Mouse (Mus musculus) granulocyte monocyte progenitor cell, adult 5-6 weeks (primary cell): Measurements from ENCODE around the gene Fyn. TPM values are rescaled to one million over a fixed set of nuclear protein-coding genes. Genes with fewer than 3 reads are reported as not detected.

Source experiments
- ATAC-seq: replicated peaks from 2 replicates; pipeline ENCODE4 v1.8.0; 2016; ENCODE audit warnings: mild to moderate bottlenecking, moderate TSS enrichment, inconsistent platforms; ENCODE audit not compliant: poor library complexity, severe bottlenecking
- total RNA-seq, 2 experiments: library from RNA; stranded (forward) in 1 of 2; stranded (reverse) in 1 of 2; fragments of 200-712, 200-1000 nt in 1 of 2; fragments of >200 nt in 1 of 2; fragmentation: Nextera tagmentation in 1 of 2; gene quantifications; 2 replicates each; pipeline ENCODE4 v1.2.3; 2014 to 2017

The Fyn gene
- total RNA-seq (2014; fragmentation: Nextera tagmentation) (5.3 and 8.8 TPM in 2 replicates), total RNA-seq (2017) (5.6 and 6.6 TPM in 2 replicates)

GRCm38 (mm10) chr10:39368572-39369135 is at the start of gene Fyn:
Gene Fyn (plus strand): TSS chr10:39368855.
- ATAC-seq = no peak

- ATAC-seq = peak; percentile 21
Measured at GRCm38 (mm10) chr10:39320798-39321622, 47.6 kb upstream of the Fyn start.

- peak; percentile 1; the same call in 1 of the 2 replicates for ATAC-seq
Measured at GRCm38 (mm10) chr10:39321623-39321985, 47.1 kb upstream of the Fyn start.

DNA sequence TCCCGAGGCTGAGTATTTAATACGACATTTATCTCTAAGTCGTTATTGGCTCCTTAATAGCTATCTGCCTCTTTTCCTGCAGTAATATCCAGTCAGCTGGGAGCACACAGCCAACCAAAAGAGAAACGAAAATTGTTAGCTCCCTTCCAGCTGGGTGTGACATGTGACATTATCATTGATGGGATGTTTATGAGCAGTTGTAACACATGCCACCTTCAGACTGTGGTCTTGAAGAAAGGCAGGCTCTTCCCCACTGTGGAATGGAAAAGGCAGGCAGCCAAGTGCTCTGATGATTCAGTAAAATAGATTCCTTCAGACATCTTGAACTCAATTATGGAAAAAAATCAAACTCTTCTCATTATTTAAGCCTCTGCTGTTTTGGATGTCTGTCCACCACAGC is 46.5 kb upstream of the Fyn start:
- ATAC-seq = no peak

DNA sequence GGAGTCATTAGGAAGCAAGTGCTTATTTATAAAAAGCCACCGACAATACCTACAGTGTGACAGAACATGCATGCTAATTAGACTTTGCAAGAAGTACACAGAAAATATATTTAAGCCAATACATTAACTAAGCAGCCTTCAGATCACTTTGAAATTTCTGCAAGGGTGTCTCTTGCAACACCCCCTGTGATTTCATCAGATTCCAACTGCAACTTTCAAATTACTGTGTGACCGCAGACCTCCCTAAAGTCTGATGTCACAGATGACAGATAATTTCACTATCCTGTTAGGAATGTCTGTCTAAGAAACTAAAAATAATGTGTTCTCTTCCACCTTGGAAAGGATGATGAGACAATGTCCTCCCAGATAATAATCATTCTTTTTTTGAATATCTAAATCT is 44.4 kb upstream of the Fyn start:
- ATAC-seq = peak; percentile 92

DNA sequence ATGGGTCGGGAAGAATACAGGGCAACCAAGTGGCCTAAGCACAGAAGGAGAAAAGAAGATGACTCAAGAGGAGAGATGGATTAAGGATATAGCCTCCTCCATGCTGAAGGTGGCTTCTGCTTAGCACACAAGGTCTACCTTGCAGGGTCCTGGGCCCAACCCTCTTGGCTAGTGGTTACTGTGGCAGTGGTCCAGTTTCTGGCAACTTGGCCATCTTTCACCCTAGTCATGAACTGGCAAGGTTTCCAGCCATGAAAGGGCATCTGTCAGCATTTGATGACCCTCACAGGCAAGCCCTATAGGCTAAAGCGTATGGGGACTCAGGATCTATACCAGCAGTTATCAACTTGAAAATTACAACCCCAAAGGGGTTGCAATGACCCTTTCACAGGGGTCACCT is 40.0 kb upstream of the Fyn start:
- no peak for ATAC-seq

DNA sequence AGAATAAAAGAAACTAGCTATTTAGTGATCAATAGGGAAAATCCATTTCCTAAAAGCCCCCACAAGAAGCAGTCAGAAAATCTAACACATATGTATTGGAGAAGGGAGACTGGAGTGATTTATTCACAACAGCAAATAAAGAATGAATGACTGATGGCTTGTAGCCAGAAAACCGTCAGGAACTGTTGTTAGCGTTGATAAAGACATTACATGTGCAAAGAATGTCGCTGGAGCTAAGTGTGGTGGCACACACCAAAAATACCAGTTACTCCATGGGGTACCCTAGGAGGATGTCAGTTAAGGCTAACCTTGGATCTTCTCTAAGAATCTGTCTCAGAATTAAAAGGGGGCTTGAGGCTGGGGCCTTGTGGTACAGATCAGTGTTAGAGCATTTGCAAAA is 34.3 kb upstream of the Fyn start:
- ATAC-seq = no peak

DNA sequence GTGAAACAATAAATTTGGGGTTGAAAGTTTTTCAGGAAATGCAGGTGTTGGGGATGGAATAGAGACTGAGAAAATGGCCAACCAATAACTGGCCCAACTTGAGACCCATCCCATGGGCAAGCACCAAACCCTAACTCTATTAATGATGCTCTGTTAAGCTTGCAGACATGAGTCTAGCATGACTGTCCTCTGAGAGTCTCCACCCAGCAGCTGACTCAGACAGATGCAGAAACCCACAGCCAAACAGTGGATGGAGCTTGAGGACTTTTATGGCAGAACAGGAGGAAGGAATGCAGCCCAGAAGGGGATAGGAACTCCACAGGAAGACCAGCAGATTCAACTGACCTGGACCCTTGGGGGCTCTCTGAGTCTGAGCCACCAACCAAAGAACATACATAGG is 32.8 kb upstream of the Fyn start:
- no peak for ATAC-seq

- no peak; the same call in 1 of the 2 replicates for ATAC-seq
Measured at GRCm38 (mm10) chr10:39339189-39339968, 29.3 kb upstream of the Fyn start.

DNA sequence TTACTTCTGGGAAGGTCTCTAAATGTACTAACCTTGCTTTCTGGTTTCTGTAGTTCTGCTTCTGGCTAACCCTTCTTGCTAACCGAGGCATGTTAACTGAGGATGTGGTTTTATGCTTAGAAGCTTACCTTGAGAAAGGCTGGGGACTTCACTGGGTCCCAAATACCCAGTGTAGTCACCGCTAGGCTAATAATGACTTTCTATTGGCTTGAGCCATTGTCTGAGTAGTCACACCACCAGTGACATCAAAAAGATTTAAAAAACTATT is 28.8 kb upstream of the Fyn start:
- ATAC-seq = no peak; the same call in 1 of the 2 replicates

- ATAC-seq = no peak; the same call in 1 of the 2 replicates
Measured at GRCm38 (mm10) chr10:39343551-39343950, 25.1 kb upstream of the Fyn start.

DNA sequence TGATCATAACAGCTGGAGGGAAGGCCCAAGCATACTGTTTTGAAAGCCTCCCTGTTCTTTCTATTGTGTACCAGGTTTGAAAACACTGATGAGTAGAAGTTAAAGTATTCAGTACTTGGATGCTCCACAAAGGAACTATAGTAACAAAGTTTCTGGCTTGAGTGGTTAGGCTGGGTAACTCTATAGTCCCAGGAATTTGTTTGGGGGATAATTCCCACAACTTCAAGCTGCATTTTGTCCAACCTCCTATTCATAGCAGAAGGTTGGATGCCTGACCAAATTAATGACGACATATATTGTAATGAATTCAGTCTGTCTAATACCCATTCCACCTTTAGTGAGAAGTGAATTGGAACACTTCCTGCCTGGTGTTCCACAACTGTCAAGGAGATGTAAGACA is 22.7 kb upstream of the Fyn start:
- ATAC-seq = no peak

- no peak for ATAC-seq
Measured at GRCm38 (mm10) chr10:39349781-39350364, 18.8 kb upstream of the Fyn start.

DNA sequence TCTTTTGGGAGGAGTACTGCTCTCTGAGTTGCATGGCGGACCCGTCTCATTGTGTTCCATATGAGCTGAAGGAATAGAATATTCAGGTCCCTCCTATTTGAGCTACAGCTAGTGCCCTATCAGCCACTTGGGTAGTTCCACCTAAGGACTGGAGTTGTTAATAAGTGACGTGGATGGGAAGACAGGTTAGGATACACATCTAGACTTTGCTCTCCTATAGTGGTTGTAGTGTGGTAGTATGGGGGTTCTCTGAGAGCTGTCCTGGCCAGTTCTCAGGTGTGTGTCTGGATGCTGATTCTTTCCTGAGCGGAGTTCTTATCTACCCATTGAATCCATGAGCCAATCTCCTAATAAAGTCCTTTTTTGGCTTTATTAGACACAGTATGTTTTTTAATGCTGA is 4.5 kb upstream of the Fyn start:
- no peak for ATAC-seq

DNA sequence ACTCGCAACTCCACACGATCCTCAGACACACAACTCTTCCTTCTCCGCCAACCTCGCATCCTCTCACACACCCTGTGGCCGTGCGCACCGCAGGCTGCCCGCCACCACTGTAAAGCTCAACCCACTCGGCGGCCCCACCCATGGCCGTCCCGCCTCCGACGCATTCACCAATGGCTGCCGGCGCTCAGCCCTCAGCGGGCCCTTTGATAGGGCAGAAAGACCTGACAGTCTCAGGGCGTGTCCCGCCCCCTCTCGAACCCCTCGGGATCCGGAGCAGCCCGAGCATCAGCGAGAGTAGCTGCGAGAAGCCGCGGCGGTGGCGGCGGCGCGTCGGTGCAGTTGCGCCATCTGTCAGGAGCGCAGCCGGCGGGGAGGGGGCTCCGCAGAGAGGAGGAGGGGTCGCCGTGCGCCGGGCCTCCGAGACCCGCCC is 862 bp downstream of the Fyn start:
- ATAC-seq = peak; percentile 96

GRCm38 (mm10) chr10:39369977-39370785 is 1.5 kb downstream of the Fyn start:
- ATAC-seq = peak; percentile 27

- no peak for ATAC-seq
Measured at GRCm38 (mm10) chr10:39370786-39371221, 2.1 kb downstream of the Fyn start.

DNA sequence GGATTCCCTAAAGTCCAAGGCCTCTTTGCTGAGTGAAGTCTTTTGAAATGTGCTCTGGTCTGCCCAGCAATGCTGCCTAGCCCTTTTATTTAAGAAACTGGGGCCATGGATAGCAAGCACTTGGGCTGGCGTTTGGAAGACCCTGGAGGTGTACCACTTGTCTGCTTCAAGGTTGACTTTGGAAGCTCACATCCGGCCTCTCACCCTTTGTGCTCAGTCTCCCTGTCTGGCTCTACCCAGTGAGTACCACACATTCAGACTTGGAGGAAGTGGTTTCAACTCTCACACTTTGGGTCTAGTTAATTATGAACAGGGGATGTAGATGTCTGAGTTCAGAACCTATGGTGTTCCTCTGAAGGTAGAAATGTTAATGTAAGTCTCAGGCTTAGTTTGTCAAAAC is 2.8 kb downstream of the Fyn start:
- ATAC-seq = no peak

GRCm38 (mm10) chr10:39371991-39372390 is 3.3 kb downstream of the Fyn start:
- no peak for ATAC-seq

GRCm38 (mm10) chr10:39376676-39377075 is 8.0 kb downstream of the Fyn start:
- ATAC-seq = no peak
